In genomic region chr2:158415826-158416225, GRCm38 (mm10) we compare ENCODE assay signal across 24 mouse cellular contexts.
"Had no signal": no experiment of that assay in that cellular context is flagged by ENCODE, and none has a peak within 500 bp of the region (broad histone marks: within the 10 kb centered on the region; RNA-seq: fewer than 3 reads in every experiment).

No protein-coding gene starts in this region.

- H3K4me3 ChIP-seq: heart, embryonic 10.5 days; heart, embryonic 12.5 days; hindbrain, embryonic 10.5 days; hindbrain, embryonic 12.5 days; intestine, embryonic 15.5 days; kidney, embryonic 15.5 days; limb, embryonic 12.5 days; liver, embryonic 13.5 days; liver, embryonic 15.5 days had no signal

- ATAC-seq: hindbrain, embryonic 16.5 days; inflammation-experienced regulatory T-cells, adult 6 months; intestine, embryonic 15.5 days; intestine, postnatal 0 days had no signal

- DNase-seq: gastrocnemius, postnatal 14 days; heart, adult 18-20 months; heart, postnatal 10 days; heart, postnatal 4 days; kidney, adult 18-20 months; kidney, adult 8-10 months; kidney, postnatal 14 days; kidney, postnatal 36 days; layer of hippocampus, adult 9-11 months; layer of hippocampus, postnatal 36 days; left cerebral cortex, postnatal 4 days; liver; liver, embryonic 13.5 days had no signal

- H3K36me3 ChIP-seq: heart, embryonic 10.5 days; heart, embryonic 12.5 days; hindbrain, embryonic 10.5 days; hindbrain, embryonic 12.5 days; intestine, embryonic 15.5 days; limb, embryonic 12.5 days; liver, embryonic 13.5 days; liver, embryonic 15.5 days had no signal

- H3K27me3 ChIP-seq: heart, embryonic 12.5 days; hindbrain, embryonic 12.5 days; intestine, embryonic 15.5 days; kidney, embryonic 15.5 days; limb, embryonic 12.5 days; liver, embryonic 13.5 days; liver, embryonic 15.5 days had no signal
